Mouse (Mus musculus) lung, postnatal 0 days (tissue): ENCODE data around the gene Tmem184a. TPM values are rescaled to one million over a fixed set of nuclear protein-coding genes. Genes with fewer than 3 reads are reported as not detected.
A peak's percentile ranks its signal among the peaks of the same experiment; 100 is the strongest.

Experiments
- ATAC-seq: fragments of 200-750 bp; cut with Nextera tagmentation; 2 replicates; pipeline ENCODE4 v1.8.0; 2017; ENCODE audit warnings: moderate library complexity
- DNase-seq: peaks from one replicate; pipeline ENCODE4 v3.0.0-alpha.2; 2016; ENCODE audit warnings: low spot score
- H3K27ac ChIP-seq: fragments of 300-500 bp; sonication (generic); 2 replicates; pipeline ENCODE4 v1.5.1; 2014; ENCODE audit warnings: antibody characterized with exemption, mild to moderate bottlenecking, low read length, mixed read lengths
- H3K27me3 ChIP-seq: fragments of 300-500 bp; sonication (generic); replicated peaks from 2 replicates; pipeline ENCODE4 v1.6.1; 2014; ENCODE audit warnings: low read length, mixed read lengths; ENCODE audit not compliant: insufficient read depth
- H3K36me3 ChIP-seq: fragments of 300-500 bp; sonication (generic); 2 replicates; pipeline ENCODE4 v1.6.1; 2014; ENCODE audit warnings: low read length, mixed read lengths; ENCODE audit not compliant: insufficient read depth
- H3K4me1 ChIP-seq: fragments of 300-500 bp; sonication (generic); 2 replicates; pipeline ENCODE4 v1.6.1; 2014; ENCODE audit warnings: antibody characterized with exemption, low read depth, low read length, mixed read lengths; ENCODE audit not compliant: insufficient read depth
- H3K4me2 ChIP-seq: fragments of 300-500 bp; sonication (generic); replicated peaks from 2 replicates; pipeline ENCODE4 v1.6.1; 2014; ENCODE audit warnings: low read depth, mild to moderate bottlenecking, low read length, moderate library complexity, mixed read lengths
- H3K4me3 ChIP-seq: fragments of 300-500 bp; sonication (generic); 2 replicates; pipeline ENCODE4 v1.5.1; 2014; ENCODE audit warnings: low read depth, low read length
- H3K9ac ChIP-seq: fragments of 300-500 bp; sonication (generic); replicated peaks from 2 replicates; pipeline ENCODE4 v1.6.1; 2014; ENCODE audit warnings: low read depth, mild to moderate bottlenecking
- H3K9me3 ChIP-seq: fragments of 300-500 bp; sonication (generic); 2 replicates; pipeline ENCODE4 v1.6.1; 2016; ENCODE audit warnings: low read length, mixed read lengths
- CTCF ChIP-seq: IDR thresholded peaks from 2 replicates; pipeline ENCODE4 v1.5.1; 2016; ENCODE audit warnings: antibody characterized with exemption, mild to moderate bottlenecking
- EP300 ChIP-seq: IDR thresholded peaks from 2 replicates; pipeline ENCODE4 v1.6.1; 2016; ENCODE audit warnings: antibody characterized with exemption, mild to moderate bottlenecking, control low read depth
- WGBS: fragments of 180-500 bp; shearing (Covaris S2); extraction: QIAGEN DNeasy Blood & Tissue Kit; methylation state at CpG from one replicate; pipeline ENCODE4 v1.1.7; 2014; 5-methylcytosine and 5-hydroxymethylcytosine counted together
- polyA plus RNA-seq: library from polyadenylated mRNA; unstranded; fragments of >200 nt; fragmentation: Nextera tagmentation; extraction: Ambion mirVana; gene quantifications from 2 replicates; pipeline ENCODE4 v1.2.1, GENCODE M21; 2015

Tmem184a gene
- polyA plus RNA-seq, 1 experiment from 2014 or later, result 15.5 TPM

DNA sequence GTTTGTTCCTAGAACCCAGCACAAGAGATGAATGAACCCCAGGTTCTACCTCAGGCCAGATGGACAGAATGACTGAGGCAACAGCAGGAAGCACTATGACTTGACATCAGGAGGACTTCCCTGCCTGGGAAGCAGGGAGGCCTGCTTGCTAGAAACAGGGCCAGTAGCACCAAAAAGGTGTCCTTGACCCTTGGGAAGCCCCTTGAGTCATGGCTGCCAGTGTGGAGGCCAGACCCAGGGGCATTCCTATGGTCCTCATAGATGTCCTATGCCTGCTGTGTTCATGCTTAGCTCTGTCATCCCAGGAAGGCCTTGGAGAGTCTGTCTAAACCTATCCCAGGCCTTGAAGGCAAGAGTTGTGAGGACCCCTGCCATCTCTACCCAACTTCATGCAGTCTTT lies 3.3 kb downstream of the Tmem184a start:
- ATAC-seq (no peak), DNase-seq (no peak)
- Histone ChIP-seq H3K9ac (no peak overlapping the region), H3K4me3 (no peak overlapping the region), H3K9me3 (no peaks in the 10 kb centered on the region), H3K27ac (no peak overlapping the region), H3K36me3 (no peaks in the 10 kb centered on the region), H3K4me2 (no peak overlapping the region), H3K4me1 (no peaks in the 10 kb centered on the region), H3K27me3 (no peaks in the 10 kb centered on the region)
- TF ChIP-seq CTCF (no peak), EP300 (no peak)

DNA sequence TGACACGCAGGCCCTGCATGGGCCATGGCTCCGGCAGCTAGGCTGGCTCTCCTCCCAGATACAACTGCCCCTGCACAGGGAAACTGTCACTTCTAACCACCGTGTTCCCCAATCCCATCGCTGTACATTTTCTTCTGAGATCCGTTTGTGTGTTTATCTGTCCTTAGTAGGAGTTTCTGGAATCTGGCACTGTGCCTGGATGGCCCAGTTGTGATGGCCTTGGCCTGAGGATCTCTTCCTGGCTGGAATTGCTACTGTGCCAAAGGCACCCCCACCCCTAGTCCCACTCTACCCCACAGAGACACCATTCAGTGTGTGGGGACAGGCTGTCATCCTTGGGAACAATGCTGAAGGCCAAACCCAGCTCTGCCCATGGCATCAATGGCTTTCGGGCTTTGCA lies 3.8 kb downstream of the Tmem184a start:
- H3K9ac ChIP-seq, result no peak overlapping the region
- WGBS, result 45% methylated on average over 6 of the region's 6 CpGs
- TF ChIP-seq EP300 (no peak), CTCF (no peak)
- H3K27ac ChIP-seq, result no peak overlapping the region
- H3K4me2 ChIP-seq, result no peak overlapping the region
- DNase-seq (peak; percentile 61), ATAC-seq (peak; percentile 11)
- H3K4me1 ChIP-seq, result no peaks in the 10 kb centered on the region
- H3K9me3 ChIP-seq, result no peaks in the 10 kb centered on the region
- H3K36me3 ChIP-seq, result no peaks in the 10 kb centered on the region
- no peak overlapping the region for H3K4me3 ChIP-seq
- no peaks in the 10 kb centered on the region for H3K27me3 ChIP-seq

DNA sequence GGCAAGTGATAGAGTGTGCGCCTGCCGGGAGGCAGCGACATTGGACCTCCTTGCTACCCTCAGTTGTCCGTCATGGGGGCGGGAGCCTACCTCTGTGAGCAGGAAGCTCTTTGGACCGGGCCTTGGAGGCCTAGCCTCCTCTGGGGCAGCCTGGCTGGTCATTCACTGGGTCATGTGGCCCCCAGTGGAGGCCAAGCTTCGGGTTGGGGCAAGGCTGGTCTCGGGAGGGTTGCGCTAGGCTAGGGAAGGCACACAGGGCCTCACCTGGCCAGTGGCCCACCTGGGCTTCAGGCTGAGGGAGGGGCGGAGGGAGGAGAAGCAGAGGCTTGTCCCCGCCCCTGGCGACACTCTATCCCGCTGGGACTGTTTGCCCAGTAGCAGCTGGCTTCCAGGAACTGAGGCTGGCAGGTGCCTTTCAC lies 5.7 kb downstream of the Tmem184a start:
- Histone ChIP-seq H3K36me3 (no peaks in the 10 kb centered on the region), H3K4me3 (peak overlapping the region; percentile 17; the same call in 1 of the 2 replicates), H3K27ac (peak overlapping the region; percentile 68), H3K4me1 (no peaks in the 10 kb centered on the region), H3K27me3 (no peaks in the 10 kb centered on the region), H3K9ac (peak overlapping the region; percentile 48; the same call in 1 of the 2 replicates), H3K4me2 (peak overlapping the region; percentile 44), H3K9me3 (no peaks in the 10 kb centered on the region)
- WGBS, result 5% methylated on average over 13 of the region's 13 CpGs
- ATAC-seq (peak; percentile 81), DNase-seq (peak; percentile 88)
- no peak for TF ChIP-seq CTCF
- 0 out of 2 replicates have a peak, but pooled peaks have one; percentile 14 for TF ChIP-seq EP300

GRCm38 (mm10) chr5:139813126-139813490 lies 6.6 kb downstream of the Tmem184a start:
- Histone ChIP-seq H3K27me3 (no peaks in the 10 kb centered on the region), H3K4me2 (peak overlapping the region; percentile 44), H3K27ac (peak overlapping the region; percentile 51), H3K9ac (0 out of 2 replicates have a peak overlapping the region, but pooled peaks have one; percentile 48), H3K36me3 (no peaks in the 10 kb centered on the region), H3K4me3 (no peak overlapping the region), H3K9me3 (no peaks in the 10 kb centered on the region), H3K4me1 (no peaks in the 10 kb centered on the region)
- no peak for TF ChIP-seq CTCF
- TF ChIP-seq EP300, result no peak
- WGBS, result 39% methylated on average over 10 of the region's 10 CpGs
- DNase-seq, result no peak
- ATAC-seq, result no peak

DNA sequence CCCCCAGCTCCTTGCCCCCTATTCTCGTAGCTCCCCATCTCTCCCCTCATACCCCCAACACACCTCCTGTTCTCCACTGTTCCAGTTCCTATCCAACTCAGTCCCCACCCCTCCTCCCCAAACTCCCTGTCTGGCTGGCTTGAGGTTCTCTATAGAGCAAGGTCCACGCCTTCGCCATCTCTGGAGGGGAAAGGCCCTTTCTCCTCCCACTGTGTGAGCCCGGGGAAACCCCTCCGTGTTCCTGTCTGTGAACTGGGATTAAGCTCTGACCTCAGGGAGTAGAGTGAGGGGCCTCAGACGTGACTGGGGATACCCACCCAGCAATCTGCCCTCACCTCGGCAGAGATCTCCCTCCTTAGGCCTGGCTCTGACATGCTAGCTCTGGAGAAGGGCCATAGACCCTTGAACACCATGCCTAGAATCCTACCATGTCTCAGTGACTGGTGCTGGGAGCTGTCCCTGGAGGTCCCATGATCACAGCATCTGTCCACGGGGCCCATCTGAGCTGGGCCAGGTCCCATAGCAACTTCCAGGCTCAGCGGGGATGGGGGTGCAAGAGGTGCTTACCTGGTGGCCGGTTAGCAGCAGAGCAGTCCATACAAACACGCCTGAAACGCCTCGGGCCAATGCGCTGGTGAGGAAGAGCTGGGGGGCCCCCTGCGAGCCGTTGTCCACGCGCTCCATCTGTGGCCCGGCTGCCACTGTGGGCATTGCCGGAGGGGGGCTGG lies 7.2 kb downstream of the Tmem184a start:
- no peak for ATAC-seq
- Histone ChIP-seq H3K36me3 (no peaks in the 10 kb centered on the region), H3K9me3 (no peaks in the 10 kb centered on the region), H3K27me3 (no peaks in the 10 kb centered on the region), H3K4me1 (no peaks in the 10 kb centered on the region), H3K4me2 (no peak overlapping the region), H3K9ac (no peak overlapping the region), H3K27ac (no peak overlapping the region), H3K4me3 (no peak overlapping the region)
- no peak for DNase-seq
- TF ChIP-seq CTCF (no peak), EP300 (no peak)
- whole genome bisulfite sequencing, result 59% methylated on average over 20 of the region's 20 CpGs

GRCm38 (mm10) chr5:139811677-139812397 lies 7.9 kb downstream of the Tmem184a start:
- H3K27ac ChIP-seq, result no peak overlapping the region
- H3K9me3 ChIP-seq, result no peaks in the 10 kb centered on the region
- no peaks in the 10 kb centered on the region for H3K27me3 ChIP-seq
- H3K9ac ChIP-seq, result no peak overlapping the region
- no peak for TF ChIP-seq EP300
- no peak for TF ChIP-seq CTCF
- H3K4me3 ChIP-seq, result no peak overlapping the region
- no peaks in the 10 kb centered on the region for H3K4me1 ChIP-seq
- H3K36me3 ChIP-seq, result no peaks in the 10 kb centered on the region
- 61% methylated on average over 15 of the region's 15 CpGs for WGBS
- DNase-seq, result peak; percentile 73
- H3K4me2 ChIP-seq, result no peak overlapping the region
- peak; percentile 34; the same call in 1 of the 2 replicates for ATAC-seq
